Mouse (Mus musculus): ENCODE data around the gene Mtrr.

- no peak for TF ChIP-seq CTCF (IDR thresholded peaks at IDR 0.05; ENCODE audit: insufficient read depth, low read length)
- no peak for TF ChIP-seq POLR2A (IDR thresholded peaks at IDR 0.05; ENCODE audit: borderline replicate concordance, extremely low read depth, low read depth, low read length)
These were observed 500 bp upstream of the Mtrr start for GRCm38 (mm10) chr13:68582517-68582780.
